Mouse (Mus musculus) testis, adult 2 months (tissue): ENCODE results near the gene Tmem37. TPM values are rescaled to one million over a fixed set of nuclear protein-coding genes. Genes with fewer than 3 reads are reported as not detected.
A peak's percentile ranks its signal among the peaks of the same experiment; 100 is the strongest.

ENCODE experiments used
- H3K27ac ChIP-seq: fragments of 200-500 bp; 2 replicates; pipeline ENCODE4 v1.5.1; 2012; ENCODE audit warnings: low read depth, low read length; ENCODE audit not compliant: control insufficient read depth, insufficient read depth
- H3K27me3 ChIP-seq: fragments of 200-500 bp; 2 replicates; pipeline ENCODE4 v1.6.1; 2012; ENCODE audit warnings: mild to moderate bottlenecking, low read length, moderate library complexity; ENCODE audit not compliant: control insufficient read depth, insufficient read depth
- H3K36me3 ChIP-seq: fragments of 200-500 bp; 2 replicates; pipeline ENCODE4 v1.6.1; 2012; ENCODE audit warnings: mild to moderate bottlenecking, low read length; ENCODE audit not compliant: control insufficient read depth, insufficient read depth
- H3K4me1 ChIP-seq: fragments of 200-500 bp; 2 replicates; pipeline ENCODE4 v1.6.1; 2012; ENCODE audit warnings: low read length; ENCODE audit not compliant: control insufficient read depth, insufficient read depth
- H3K4me3 ChIP-seq: fragments of 200-500 bp; 2 replicates; pipeline ENCODE4 v1.5.1; 2012; ENCODE audit warnings: low read depth, mild to moderate bottlenecking, low read length, moderate library complexity, mixed read lengths; ENCODE audit not compliant: control insufficient read depth
- CTCF ChIP-seq: fragments of 200-500 bp; IDR thresholded peaks from 2 replicates; pipeline ENCODE4 v1.5.1; 2012; ENCODE audit warnings: low read depth, mild to moderate bottlenecking, inconsistent platforms, low read length, moderate library complexity; ENCODE audit not compliant: control insufficient read depth, insufficient read depth, insufficient replicate concordance
- POLR2A ChIP-seq: fragments of 200-500 bp; IDR thresholded peaks from 2 replicates; pipeline ENCODE4 v1.6.1; 2012; ENCODE audit warnings: low read depth, mild to moderate bottlenecking, inconsistent platforms, low read length, moderate library complexity; ENCODE audit not compliant: control insufficient read depth
- polyA plus RNA-seq: library from polyadenylated mRNA; depleted of rRNA; stranded (reverse); fragments of >200 nt; gene quantifications from 2 replicates; pipeline ENCODE4 v1.2.3, GENCODE M21; 2012

Tmem37 gene
- polyA plus RNA-seq, 1 experiment: 21.3 TPM

DNA sequence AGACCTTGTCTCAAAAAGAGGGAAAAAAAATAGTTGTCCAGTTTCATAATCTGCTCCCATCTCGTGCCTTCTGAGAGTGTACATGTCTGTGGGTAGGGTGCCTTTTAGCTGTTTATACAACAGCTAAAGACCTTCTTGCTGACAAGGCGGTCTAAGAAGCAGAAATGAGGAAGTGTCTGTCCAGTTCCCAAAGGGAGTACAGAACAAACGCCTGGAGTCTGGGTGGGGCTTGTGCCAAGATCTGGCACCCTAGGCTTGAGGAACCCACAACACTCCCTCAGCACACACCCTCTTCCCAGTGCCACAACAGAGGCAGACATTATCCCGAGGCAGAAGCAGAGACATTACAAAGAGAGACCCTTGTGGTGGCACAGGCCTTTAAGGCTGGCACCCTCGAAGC lies 1.6 kb upstream of the Tmem37 start:
- Histone ChIP-seq H3K4me3 (no peak overlapping the region), H3K27ac (no peak overlapping the region), H3K4me1 (peaks cover 11% of the 10 kb centered on the region), H3K27me3 (no peaks in the 10 kb centered on the region), H3K36me3 (no peaks in the 10 kb centered on the region)
- TF ChIP-seq CTCF (no peak), POLR2A (no peak)

GRCm38 (mm10) chr1:120074931-120075330 lies 1.1 kb upstream of the Tmem37 start:
- Histone ChIP-seq H3K27ac (peak overlapping the region; percentile 5; the same call in 1 of the 2 replicates), H3K36me3 (no peaks in the 10 kb centered on the region), H3K4me1 (peaks cover 11% of the 10 kb centered on the region), H3K4me3 (no peak overlapping the region), H3K27me3 (no peaks in the 10 kb centered on the region)
- no peak for TF ChIP-seq CTCF

GRCm38 (mm10) chr1:120074307-120074702 lies 431 bp upstream of the Tmem37 start:
- TF ChIP-seq CTCF: no peak
- TF ChIP-seq POLR2A: no peak
- peaks cover 11% of the 10 kb centered on the region for H3K4me1 ChIP-seq
- H3K27ac ChIP-seq: no peak overlapping the region
- H3K36me3 ChIP-seq: no peaks in the 10 kb centered on the region
- H3K4me3 ChIP-seq: no peak overlapping the region
- H3K27me3 ChIP-seq: no peaks in the 10 kb centered on the region

GRCm38 (mm10) chr1:120072900-120073299 lies 974 bp downstream of the Tmem37 start:
- Histone ChIP-seq H3K36me3 (no peaks in the 10 kb centered on the region), H3K27me3 (no peaks in the 10 kb centered on the region), H3K4me3 (peak overlapping the region; percentile 69), H3K27ac (peak overlapping the region; percentile 23; the same call in 1 of the 2 replicates), H3K4me1 (peaks cover 11% of the 10 kb centered on the region)
- TF ChIP-seq POLR2A (no peak), CTCF (no peak)

DNA sequence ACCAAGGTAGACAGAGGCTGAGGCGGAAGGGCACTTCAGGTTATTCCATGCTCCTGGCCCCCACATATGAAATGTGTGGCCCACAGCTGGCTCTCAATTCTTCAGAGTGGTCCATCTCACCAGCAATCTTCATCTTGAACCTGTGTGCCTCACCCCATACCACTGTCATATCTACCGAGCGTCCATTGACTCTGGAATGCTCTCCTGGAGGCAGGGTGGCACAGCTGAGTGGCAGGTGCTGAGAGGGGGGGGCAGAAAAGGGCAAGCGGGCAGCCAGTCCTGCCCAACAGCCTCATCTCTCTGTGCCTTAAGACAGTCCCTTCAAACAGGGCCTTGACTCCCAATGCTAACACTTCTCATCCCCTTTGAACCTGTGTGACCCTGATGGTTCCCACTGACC lies 2.7 kb downstream of the Tmem37 start:
- Histone ChIP-seq H3K4me1 (peaks cover 11% of the 10 kb centered on the region), H3K27ac (no peak overlapping the region), H3K36me3 (no peaks in the 10 kb centered on the region), H3K27me3 (no peaks in the 10 kb centered on the region), H3K4me3 (no peak overlapping the region)
- no peak for TF ChIP-seq POLR2A
- no peak for TF ChIP-seq CTCF

GRCm38 (mm10) chr1:120070168-120070567 lies 3.7 kb downstream of the Tmem37 start:
- H3K36me3 ChIP-seq: no peaks in the 10 kb centered on the region
- TF ChIP-seq CTCF (no peak), POLR2A (no peak)
- H3K4me1 ChIP-seq: peaks cover 11% of the 10 kb centered on the region
- H3K4me3 ChIP-seq: no peak overlapping the region
- H3K27me3 ChIP-seq: no peaks in the 10 kb centered on the region
- no peak overlapping the region for H3K27ac ChIP-seq

GRCm38 (mm10) chr1:120069120-120069519 lies 4.8 kb downstream of the Tmem37 start:
- Histone ChIP-seq H3K27me3 (no peaks in the 10 kb centered on the region), H3K4me3 (no peak overlapping the region), H3K36me3 (no peaks in the 10 kb centered on the region), H3K4me1 (peaks cover 8% of the 10 kb centered on the region), H3K27ac (no peak overlapping the region)
- TF ChIP-seq POLR2A: no peak
- no peak for TF ChIP-seq CTCF

DNA sequence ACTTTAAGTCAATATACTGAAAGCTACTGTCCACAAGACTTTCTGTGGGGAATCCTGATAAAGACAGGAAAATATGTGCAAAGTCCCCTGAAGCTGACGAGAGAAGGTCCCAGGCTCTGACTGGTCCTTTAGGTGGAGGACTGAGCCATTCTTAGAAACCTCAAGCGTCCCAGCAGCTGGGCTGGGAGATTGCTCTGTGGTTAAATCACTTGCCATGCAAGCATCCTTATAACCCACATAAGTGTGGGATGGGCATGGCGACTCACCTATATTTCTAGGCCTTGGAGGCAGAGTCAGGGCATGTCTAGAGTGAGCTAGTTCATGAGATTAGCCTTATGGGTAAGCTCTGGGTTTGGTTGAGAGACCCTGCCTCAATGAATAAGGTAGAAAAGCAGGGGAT lies 7.2 kb downstream of the Tmem37 start:
- no peak overlapping the region for H3K4me3 ChIP-seq
- TF ChIP-seq CTCF (no peak), POLR2A (no peak)
- no peaks in the 10 kb centered on the region for H3K36me3 ChIP-seq
- no peaks in the 10 kb centered on the region for H3K4me1 ChIP-seq
- no peaks in the 10 kb centered on the region for H3K27me3 ChIP-seq
- no peak overlapping the region for H3K27ac ChIP-seq
